Mouse (Mus musculus) left cerebral cortex, adult 2 months (tissue): ENCODE results near the gene Zfp992. TPM values are rescaled to one million over a fixed set of nuclear protein-coding genes. Genes with fewer than 3 reads are reported as not detected.
"Not testable (repeated sequence)": the region's sequence is repeated elsewhere in the genome, so short reads cannot be mapped to it uniquely, and the experiment has no call there.

ENCODE experiments used
- DNase-seq, 2 experiments: peaks; one replicate each; pipeline ENCODE4 v3.0.0; 2021 to 2022; ENCODE audit warnings: low spot score in 2 of 2, mixed read lengths in 1 of 2; ENCODE audit errors: extremely low spot score in 1 of 2
- H3K27ac ChIP-seq: fragments of 200-600 bp; 2 replicates; pipeline ENCODE4 v1.8.1; 2022
- H3K4me3 ChIP-seq: fragments of 200-600 bp; 2 replicates; pipeline ENCODE4 v1.8.1; 2022
- CTCF ChIP-seq: fragments of 200-600 bp; IDR thresholded peaks from 2 replicates; pipeline ENCODE4 v1.8.1; 2022; ENCODE audit warnings: antibody characterized with exemption, mild to moderate bottlenecking, moderate library complexity
- intact Hi-C: fragments of 180-260 bp; cut with DNase I; formaldehyde crosslinking; loops from one replicate; pipeline ENCODE4 v1.15.1; 2025
- total RNA-seq, 2 experiments: library from RNA; stranded (reverse); gene quantifications; 2 replicates each; pipeline ENCODE4 v1.2.3; 2021

Gene Zfp992
- total RNA-seq, 2 experiments from 2014 or later, result 2.9 TPM

GRCm38 (mm10) chr4:146516474-146516873 lies 67.7 kb downstream of the Zfp992 start:
- intact Hi-C loops, result loop anchor here (5.0 to 10.0 kb wide), 2 partner anchors 959 to 1258 kb away; no protein-coding TSS in a partner anchor
- Histone ChIP-seq H3K27ac (no peak overlapping the region), H3K4me3 (no peak overlapping the region)
- DNase-seq, result no peak
- TF ChIP-seq CTCF, result no peak

GRCm38 (mm10) chr4:146517150-146517549 lies 68.3 kb downstream of the Zfp992 start:
- not testable (repeated sequence) for H3K27ac ChIP-seq, H3K4me3 ChIP-seq, DNase-seq
- intact Hi-C loops, result loop anchor here (5.0 to 10.0 kb wide), 2 partner anchors 960 to 1258 kb away; no protein-coding TSS in a partner anchor

Other genes starting within 250 kb of the Zfp992 start
- gene Zfp981, start 53.0 kb downstream of the Zfp992 start, total RNA-seq, result not detected
- gene Zfp993, start 161.9 kb downstream of the Zfp992 start, total RNA-seq, result 1 to 10 TPM; 3.3 to 3.8 TPM